Mouse (Mus musculus): Measurements from ENCODE around the gene C1ql1.

DNA sequence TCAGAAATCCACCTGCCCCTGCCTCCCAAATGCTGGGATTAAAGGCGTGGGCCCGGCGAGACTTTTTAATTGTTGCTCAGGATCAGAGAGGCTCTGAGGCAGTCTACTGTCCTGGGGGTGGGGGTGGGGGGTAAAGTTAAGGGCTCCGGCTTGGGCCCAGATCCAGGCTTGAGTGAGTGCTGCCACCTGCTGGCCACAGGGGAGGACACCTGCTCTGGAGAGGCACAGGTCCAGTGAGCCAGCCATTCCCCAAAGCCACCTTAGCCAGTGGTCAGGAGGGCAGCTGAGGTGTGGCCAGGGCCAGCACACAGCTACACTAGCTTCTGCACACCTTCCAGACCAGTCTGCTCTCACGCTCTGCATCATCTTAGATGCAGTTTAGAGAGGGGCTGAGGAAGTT is 46.5 kb upstream of the C1ql1 start:
- TF ChIP-seq POLR2A (IDR thresholded peaks at IDR 0.05; ENCODE audit: control insufficient read depth, low read depth, low read length) (no peak), CTCF (IDR thresholded peaks at IDR 0.05; ENCODE audit: control insufficient read depth, insufficient read depth, insufficient replicate concordance, low read depth, low read length) (peak; percentile 85; the same call in 1 of the 2 replicates)
